Mouse (Mus musculus): ENCODE measurements at regions not wholly inside any gene's neighbourhood (a gene's known extent, or its start where the extent isn't known, plus 50 kb on each side); places are given as distances from the start of the nearest gene placed in this dataset.

GRCm38 (mm10) chr6:101054880-101055279 is 221.5 kb downstream of the Ppp4r2 start:
- DNase-seq: no peak

- DNase-seq: no peak
Observed at GRCm38 (mm10) chr6:101056318-101056717, 222.9 kb downstream of the Ppp4r2 start.

GRCm38 (mm10) chr6:101059058-101059457 is 225.6 kb downstream of the Ppp4r2 start:
- no peak for DNase-seq

GRCm38 (mm10) chr6:101062186-101062585 is 228.8 kb downstream of the Ppp4r2 start:
- DNase-seq: no peak

GRCm38 (mm10) chr6:101075753-101076516 is 242.5 kb downstream of the Ppp4r2 start:
- no peak for DNase-seq

GRCm38 (mm10) chr6:101078294-101078693 is 244.9 kb downstream of the Ppp4r2 start:
- DNase-seq: no peak

GRCm38 (mm10) chr6:101083676-101084075 is 250.3 kb downstream of the Ppp4r2 start:
- no peak for DNase-seq

- no peak for DNase-seq
Observed at GRCm38 (mm10) chr6:101092179-101092578, 258.8 kb downstream of the Ppp4r2 start.
